Mouse (Mus musculus): Measurements from ENCODE around the gene Tap1. TPM values are rescaled to one million over a fixed set of nuclear protein-coding genes. Genes with fewer than 3 reads are reported as not detected.

Tap1 gene
- total and polyA plus RNA-seq, 3 experiments: 30.7 to 46.6 TPM; not detected in 1

DNA sequence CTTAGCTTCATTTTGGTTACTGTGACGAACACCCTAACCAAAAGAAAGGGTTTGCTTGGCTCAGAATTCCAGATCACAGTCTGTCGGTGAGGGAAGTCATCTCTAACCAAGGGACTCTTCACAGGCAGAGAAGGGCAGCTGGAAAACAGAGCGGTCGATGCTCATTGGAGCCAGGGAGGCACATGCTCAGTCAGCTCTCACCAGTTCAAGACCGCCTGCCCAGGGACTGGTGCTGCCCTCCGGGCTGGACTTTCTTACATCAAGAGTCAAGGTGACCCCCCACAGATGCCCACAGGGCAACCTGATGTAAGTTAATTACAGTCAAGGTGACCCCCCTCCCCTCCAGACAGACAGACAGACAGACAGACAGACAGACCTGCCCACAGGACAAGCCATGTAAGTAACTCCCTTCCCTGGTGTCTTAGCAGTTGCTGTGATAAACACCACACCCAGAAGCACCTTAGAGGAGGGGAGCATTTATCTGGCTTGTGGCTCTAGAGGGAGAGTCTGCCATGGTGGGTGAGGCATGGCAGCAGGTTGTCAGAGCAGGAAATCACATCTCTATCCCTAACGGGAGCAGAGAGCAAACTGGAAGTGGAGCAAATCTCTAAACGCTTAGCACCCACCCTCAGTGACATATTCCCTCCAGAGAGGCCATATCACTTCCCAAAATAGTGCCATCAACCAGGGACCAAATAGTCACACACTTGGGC lies 30.0 kb downstream of the Tap1 start:
- no peaks in the 10 kb centered on the region for H3K27me3 ChIP-seq (ENCODE audit: control insufficient read depth in 1 of 2, insufficient read depth in 2 of 2, low read length in 2 of 2)
- peak; percentile 45 for DNase-seq (ENCODE audit: low read depth, low spot score)
- H3K36me3 ChIP-seq (ENCODE audit: control insufficient read depth in 1 of 2, insufficient read depth in 2 of 2, low read length in 2 of 2): peaks cover 2 to 19% of the 10 kb centered on the region in 2 experiments; a peak in 3 of 4 replicates

DNA sequence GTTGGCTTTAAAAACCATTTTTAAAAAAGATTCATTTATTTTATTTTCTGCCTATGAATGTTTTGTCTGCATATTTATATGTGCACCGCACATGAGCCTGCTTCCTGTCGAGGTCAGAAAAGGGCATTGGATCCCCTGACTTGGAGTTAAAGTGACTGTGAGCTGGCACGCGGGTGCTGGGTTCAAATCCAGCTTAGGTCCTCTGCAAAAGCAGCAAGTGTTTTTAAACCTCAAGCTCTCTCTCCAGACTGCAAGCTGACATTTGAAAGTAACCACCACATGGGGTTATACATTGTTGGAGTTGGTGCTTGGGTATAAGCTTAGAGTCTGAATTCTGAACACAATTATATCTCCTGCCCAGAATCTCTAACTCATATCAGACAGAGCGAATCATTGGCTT lies 30.6 kb downstream of the Tap1 start:
- H3K27ac ChIP-seq (ENCODE audit: control insufficient read depth, low read depth, low read length): no peak overlapping the region
- peaks cover 5 to 20% of the 10 kb centered on the region in 2 experiments for H3K4me1 ChIP-seq (ENCODE audit: control insufficient read depth in 1 of 2, insufficient read depth in 2 of 2, low read length in 2 of 2)
- H3K9me3 ChIP-seq (replicated peaks; ENCODE audit: insufficient read depth, low read length): no peaks in the 10 kb centered on the region
- H3K79me2 ChIP-seq (ENCODE audit: control insufficient read depth, insufficient read depth, low read length, poor library complexity): no peaks in the 10 kb centered on the region
- peaks cover 0 to 18% of the 10 kb centered on the region in 2 experiments; a peak in 2 of 4 replicates for H3K36me3 ChIP-seq (ENCODE audit: control insufficient read depth in 1 of 2, insufficient read depth in 2 of 2, low read length in 2 of 2)
- DNase-seq (ENCODE audit: low read depth, low spot score): no peak
- no peak overlapping the region for H3K4me3 ChIP-seq (ENCODE audit: control insufficient read depth in 1 of 2, insufficient read depth in 1 of 2, low read depth in 2 of 2, low read length in 2 of 2)
- no peak overlapping the region for H3K9ac ChIP-seq (ENCODE audit: control insufficient read depth, low read depth, low read length, poor library complexity, severe bottlenecking)
- H3K27me3 ChIP-seq (ENCODE audit: control insufficient read depth in 1 of 2, insufficient read depth in 2 of 2, low read length in 2 of 2): no peaks in the 10 kb centered on the region
- TF ChIP-seq CTCF (IDR thresholded peaks at IDR 0.05 in 2 of 3, conservative IDR thresholded peaks at IDR 0.05 in 1 of 3; ENCODE audit: control insufficient read depth in 1 of 3, insufficient read depth in 1 of 3, low read depth in 2 of 3, low read length in 3 of 3, poor library complexity in 1 of 3, severe bottlenecking in 1 of 3): no peak
- TF ChIP-seq EP300 (IDR thresholded peaks at IDR 0.05; ENCODE audit: low read depth in 1 of 2, low read length in 2 of 2): no peak
- TF ChIP-seq ELF1 (IDR thresholded peaks at IDR 0.05; ENCODE audit: low read depth, low read length): no peak
- TF ChIP-seq BHLHE40 (IDR thresholded peaks at IDR 0.05; ENCODE audit: borderline replicate concordance, low read depth, low read length): no peak
- no peak for TF ChIP-seq UBTF (IDR thresholded peaks at IDR 0.05; ENCODE audit: borderline replicate concordance, insufficient read depth, low read depth, low read length)
- no peak for TF ChIP-seq GABPA (IDR thresholded peaks at IDR 0.05; ENCODE audit: low read depth, low read length)
- no peak for TF ChIP-seq TCF12 (IDR thresholded peaks at IDR 0.05; ENCODE audit: low read depth, low read length)
- no peak for TF ChIP-seq MYB (IDR thresholded peaks at IDR 0.05; ENCODE audit: low read depth, low read length)
- no peak for TF ChIP-seq MXI1 (IDR thresholded peaks at IDR 0.05; ENCODE audit: low read depth, low read length)
- TF ChIP-seq USF2 (IDR thresholded peaks at IDR 0.05; ENCODE audit: borderline replicate concordance in 1 of 2, insufficient read depth in 1 of 2, low read depth in 1 of 2, low read length in 2 of 2): no peak
- no peak for TF ChIP-seq CHD2 (IDR thresholded peaks at IDR 0.05; ENCODE audit: low read length)
- no peak for TF ChIP-seq POLR2AphosphoS2 (IDR thresholded peaks at IDR 0.05; ENCODE audit: low read length)
- no peak for TF ChIP-seq ZNF384 (IDR thresholded peaks at IDR 0.05; ENCODE audit: low read depth, low read length)
- TF ChIP-seq USF1 (IDR thresholded peaks at IDR 0.05; ENCODE audit: low read depth, low read length): no peak
- no peak for TF ChIP-seq POLR2AphosphoS5 (IDR thresholded peaks at IDR 0.05; ENCODE audit: borderline replicate concordance, low read depth, low read length)

More for the DNA sequence above, 30.0 kb downstream of the Tap1 start:
- H3K9me3 ChIP-seq (replicated peaks; ENCODE audit: insufficient read depth, low read length): no peaks in the 10 kb centered on the region
- peaks cover 7 to 20% of the 10 kb centered on the region in 2 experiments for H3K4me1 ChIP-seq (ENCODE audit: control insufficient read depth in 1 of 2, insufficient read depth in 2 of 2, low read length in 2 of 2)
- TF ChIP-seq E2F4 (IDR thresholded peaks at IDR 0.05; ENCODE audit: borderline replicate concordance, low read depth, low read length) (no peak), EP300 (IDR thresholded peaks at IDR 0.05; ENCODE audit: low read depth in 1 of 2, low read length in 2 of 2) (peak in 1 of 2 experiments; percentile 12; a peak in 1 of 4 replicates)
- H3K79me2 ChIP-seq (ENCODE audit: control insufficient read depth, insufficient read depth, low read length, poor library complexity): no peaks in the 10 kb centered on the region
- H3K4me3 ChIP-seq (ENCODE audit: control insufficient read depth in 1 of 2, insufficient read depth in 1 of 2, low read depth in 2 of 2, low read length in 2 of 2): no peak overlapping the region
- H3K9ac ChIP-seq (ENCODE audit: control insufficient read depth, low read depth, low read length, poor library complexity, severe bottlenecking): no peak overlapping the region
- H3K27ac ChIP-seq (ENCODE audit: control insufficient read depth, low read depth, low read length): no peak overlapping the region; the same call in 1 of the 2 replicates
